Mouse (Mus musculus) liver, embryonic 14.5 days (tissue): ENCODE measurements around the gene Cog1. TPM values are rescaled to one million over a fixed set of nuclear protein-coding genes. Genes with fewer than 3 reads are reported as not detected.
A peak's percentile ranks its signal among the peaks of the same experiment; 100 is the strongest.

Experiments
- ATAC-seq: fragments of 200-750 bp; cut with Nextera tagmentation; 2 replicates; pipeline ENCODE4 v1.8.0; 2017; ENCODE audit warnings: moderate number of reproducible peaks, mild to moderate bottlenecking, moderate library complexity; ENCODE audit not compliant: insufficient read depth
- DNase-seq, 3 experiments: peaks; one replicate each; pipeline ENCODE4 v3.0.0-alpha.2; 2012 to 2013; ENCODE audit warnings: low read depth in 3 of 3, low spot score in 3 of 3
- H3K27ac ChIP-seq: fragments of 300-500 bp; sonication (generic); 2 replicates; pipeline ENCODE4 v1.5.1; 2014; ENCODE audit warnings: moderate library complexity, mild to moderate bottlenecking, control low read depth, inconsistent platforms
- H3K27me3 ChIP-seq: fragments of 300-500 bp; sonication (generic); 2 replicates; pipeline ENCODE4 v1.6.1; 2014; ENCODE audit warnings: mild to moderate bottlenecking, low read length, moderate library complexity; ENCODE audit not compliant: control insufficient read depth, insufficient read depth
- H3K36me3 ChIP-seq: fragments of 300-500 bp; sonication (generic); replicated peaks from 2 replicates; pipeline ENCODE4 v1.6.1; 2014; ENCODE audit warnings: low read depth; ENCODE audit not compliant: control insufficient read depth, insufficient read depth
- H3K4me1 ChIP-seq, 2 experiments: fragments of 200-500 bp in 1 of 2; fragments of 300-500 bp in 1 of 2; sonication (generic) in 1 of 2; replicated peaks; 2 replicates each; pipeline ENCODE4 v1.6.1; 2012 to 2014; ENCODE audit warnings: antibody characterized with exemption in 1 of 2, inconsistent platforms in 1 of 2, low read length in 1 of 2; ENCODE audit not compliant: control insufficient read depth in 2 of 2, insufficient read depth in 2 of 2
- H3K4me2 ChIP-seq: fragments of 300-500 bp; sonication (generic); 2 replicates; pipeline ENCODE4 v1.6.1; 2014; ENCODE audit warnings: low read depth, mild to moderate bottlenecking, control low read depth, moderate library complexity
- H3K4me3 ChIP-seq, 2 experiments: fragments of 200-500 bp in 1 of 2; fragments of 300-500 bp in 1 of 2; sonication (generic) in 1 of 2; 2 replicates each; pipeline ENCODE4 v1.5.1; 2012 to 2014; ENCODE audit warnings: low read depth in 2 of 2, low read length in 2 of 2, mild to moderate bottlenecking in 2 of 2, control low read depth in 1 of 2, inconsistent platforms in 1 of 2, moderate library complexity in 1 of 2; ENCODE audit not compliant: insufficient read depth in 1 of 2
- H3K9ac ChIP-seq: fragments of 300-500 bp; sonication (generic); replicated peaks from 2 replicates; pipeline ENCODE4 v1.6.1; 2014; ENCODE audit warnings: mild to moderate bottlenecking, control low read depth, moderate library complexity
- H3K9me3 ChIP-seq: fragments of 300-500 bp; sonication (generic); 2 replicates; pipeline ENCODE4 v1.6.1; 2016; ENCODE audit warnings: low read length, mixed read lengths; ENCODE audit not compliant: control insufficient read depth
- CTCF ChIP-seq: IDR thresholded peaks from 2 replicates; pipeline ENCODE4 v1.5.1; 2016; ENCODE audit warnings: antibody characterized with exemption, low read depth, control low read depth
- EP300 ChIP-seq: IDR thresholded peaks from 2 replicates; pipeline ENCODE4 v1.6.1; 2016; ENCODE audit warnings: antibody characterized with exemption, low read depth
- WGBS: fragments of 180-500 bp; shearing (Covaris S2); extraction: QIAGEN DNeasy Blood & Tissue Kit; methylation state at CpG from one replicate; pipeline ENCODE4 v1.1.7; 2014; ENCODE audit not compliant: insufficient replicate concordance; 5-methylcytosine and 5-hydroxymethylcytosine counted together
- polyA plus RNA-seq, 2 experiments: library from polyadenylated mRNA; depleted of rRNA in 1 of 2; stranded (reverse) in 1 of 2; unstranded in 1 of 2; fragments of >200 nt; fragmentation: Nextera tagmentation in 1 of 2; extraction: Ambion mirVana in 1 of 2; gene quantifications; 2 replicates each; pipeline versions ENCODE4 v1.2.1 to v1.2.3; 2012 to 2014

Cog1 gene
- polyA plus RNA-seq, 2 experiments = 9.3 to 12.9 TPM

DNA sequence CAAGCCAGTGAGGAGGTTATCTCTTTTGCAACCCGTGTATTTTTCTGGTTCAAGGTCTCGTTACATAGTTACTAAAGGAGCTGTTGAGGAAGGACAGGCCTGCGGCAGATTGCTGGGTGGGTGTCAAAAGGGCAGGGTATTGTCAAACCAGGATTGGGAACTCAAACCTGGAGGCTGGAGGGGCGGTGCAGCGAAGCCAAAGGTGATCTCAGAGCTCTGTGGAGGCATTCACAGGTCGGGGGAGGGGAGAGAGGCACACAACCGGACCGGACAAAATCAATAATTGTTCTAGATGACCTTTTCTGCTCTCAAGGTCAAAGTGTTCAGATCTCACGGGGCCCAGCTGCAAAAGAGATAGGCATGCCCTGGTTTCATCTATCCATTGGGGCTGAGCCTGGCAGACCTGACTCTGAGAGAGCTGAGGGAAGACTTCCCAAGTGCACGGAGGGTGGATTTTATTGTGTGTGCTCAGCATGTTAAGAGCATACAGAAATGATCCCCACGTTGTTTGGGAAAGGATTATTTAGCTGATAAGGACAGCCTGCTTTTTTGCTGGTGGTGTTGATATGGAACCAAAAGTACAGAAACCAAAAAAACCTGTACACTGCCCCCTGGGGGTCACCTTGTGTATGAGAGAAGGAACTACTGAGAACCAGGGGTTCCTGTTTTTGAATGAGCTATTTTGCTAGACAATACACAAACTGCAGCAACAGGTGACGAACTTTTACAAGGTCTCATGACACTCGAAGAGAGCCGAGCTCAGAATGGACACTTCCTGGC, 31.6 kb upstream of the Cog1 start:
- H3K27ac ChIP-seq = no peak overlapping the region
- 34% methylated on average over 14 of the region's 14 CpGs for WGBS
- no peaks in the 10 kb centered on the region for H3K36me3 ChIP-seq

DNA sequence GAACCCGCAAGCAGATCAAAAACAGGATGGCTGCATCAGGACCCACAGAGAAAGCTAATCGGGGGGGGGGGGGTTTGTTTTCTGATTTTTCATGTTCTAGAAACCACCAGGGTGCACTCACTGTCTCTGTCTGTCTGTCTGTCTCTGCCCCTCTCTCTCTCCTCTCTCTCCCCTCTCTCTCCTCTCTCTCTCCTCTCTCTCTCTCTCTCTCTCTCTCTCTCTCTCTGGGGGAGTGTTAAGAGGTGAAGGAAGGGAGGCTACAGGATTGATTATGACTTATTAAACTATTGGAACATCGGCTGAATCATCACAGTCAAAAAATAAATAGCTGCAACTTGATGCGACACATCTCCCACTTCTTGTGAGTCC, 30.7 kb upstream of the Cog1 start:
- DNase-seq (no peak), ATAC-seq (no peak)
- TF ChIP-seq EP300 (no peak), CTCF (no peak)
- Histone ChIP-seq H3K27ac (no peak overlapping the region), H3K36me3 (no peaks in the 10 kb centered on the region), H3K4me3 (no peak overlapping the region), H3K4me2 (peak overlapping the region; percentile 55), H3K9me3 (no peaks in the 10 kb centered on the region), H3K4me1 (peaks cover 0 to 8% of the 10 kb centered on the region in 2 experiments; a peak in 2 of 4 replicates), H3K9ac (no peak overlapping the region), H3K27me3 (peaks cover 24% of the 10 kb centered on the region)
- 32% methylated on average over 4 of the region's 4 CpGs for WGBS

More for the DNA sequence above, 31.6 kb upstream of the Cog1 start:
- Histone ChIP-seq H3K4me1 (peaks cover 0 to 8% of the 10 kb centered on the region in 2 experiments; a peak in 2 of 4 replicates), H3K27me3 (peaks cover 24% of the 10 kb centered on the region), H3K4me3 (no peak overlapping the region), H3K9ac (no peak overlapping the region), H3K4me2 (no peak overlapping the region), H3K9me3 (no peaks in the 10 kb centered on the region)
- ATAC-seq = peak; percentile 69
- TF ChIP-seq CTCF = peak; percentile 36; the same call in 1 of the 2 replicates
- TF ChIP-seq EP300 = no peak
- peak in 2 of 3 experiments; percentile 36 for DNase-seq

DNA sequence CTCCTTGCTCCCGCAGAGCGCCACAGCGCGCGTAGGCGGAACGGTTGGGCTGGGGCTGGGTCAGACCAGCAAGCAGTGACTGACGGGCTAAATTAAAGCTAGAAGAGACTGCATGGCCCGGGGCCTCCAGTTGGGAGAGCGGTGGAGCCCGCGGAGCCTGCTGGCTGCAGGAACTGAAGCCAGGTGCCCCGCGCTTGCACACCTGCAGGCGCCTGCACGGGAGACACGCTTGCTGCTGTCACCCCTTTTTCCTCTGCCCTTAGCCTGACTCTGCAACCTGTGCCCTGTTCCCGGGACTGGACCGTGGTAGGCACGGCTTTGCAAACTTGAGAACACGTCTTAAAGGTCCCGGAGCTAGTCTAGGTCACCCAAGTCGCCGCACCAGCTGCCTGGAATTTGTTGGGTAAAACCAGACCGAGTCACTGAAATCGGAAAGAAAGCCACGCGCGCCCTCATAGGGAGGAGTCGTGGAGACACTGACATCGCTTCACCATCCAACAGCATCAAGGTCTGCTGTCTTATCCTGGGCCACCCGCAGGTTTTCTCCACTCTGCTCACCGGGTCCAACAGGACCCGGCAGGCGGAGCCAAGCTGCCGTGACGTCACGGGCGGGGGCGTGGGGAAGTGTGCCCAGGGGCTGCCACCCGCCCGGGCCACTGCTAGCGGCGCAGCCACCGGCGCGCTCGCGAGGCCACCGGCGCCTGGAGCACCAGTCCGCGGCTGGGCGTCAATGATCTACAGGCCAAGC, 30.1 kb upstream of the Cog1 start, which contains the start of gene Sstr2:
Gene Sstr2 (plus strand): TSS at position 671 of the 748 bp plus-strand sequence.
- Histone ChIP-seq H3K4me2 (peak within 1 kb of the TSS; percentile 55), H3K9me3 (no peaks in the 10 kb centered on the region), H3K27ac (no peak within 1 kb of the TSS), H3K9ac (no peak within 1 kb of the TSS), H3K4me3 (peak within 1 kb of the TSS; percentile 39 to 52), H3K27me3 (peaks cover 24% of the 10 kb centered on the region), H3K36me3 (no peaks in the 10 kb centered on the region), H3K4me1 (peaks cover 0 to 8% of the 10 kb centered on the region in 2 experiments; a peak in 2 of 4 replicates)
- ATAC-seq (peak; percentile 50), DNase-seq (no peak)
- no peak for TF ChIP-seq EP300
- no peak for TF ChIP-seq CTCF
- 1% methylated on average over 54 of the region's 54 CpGs for WGBS

DNA sequence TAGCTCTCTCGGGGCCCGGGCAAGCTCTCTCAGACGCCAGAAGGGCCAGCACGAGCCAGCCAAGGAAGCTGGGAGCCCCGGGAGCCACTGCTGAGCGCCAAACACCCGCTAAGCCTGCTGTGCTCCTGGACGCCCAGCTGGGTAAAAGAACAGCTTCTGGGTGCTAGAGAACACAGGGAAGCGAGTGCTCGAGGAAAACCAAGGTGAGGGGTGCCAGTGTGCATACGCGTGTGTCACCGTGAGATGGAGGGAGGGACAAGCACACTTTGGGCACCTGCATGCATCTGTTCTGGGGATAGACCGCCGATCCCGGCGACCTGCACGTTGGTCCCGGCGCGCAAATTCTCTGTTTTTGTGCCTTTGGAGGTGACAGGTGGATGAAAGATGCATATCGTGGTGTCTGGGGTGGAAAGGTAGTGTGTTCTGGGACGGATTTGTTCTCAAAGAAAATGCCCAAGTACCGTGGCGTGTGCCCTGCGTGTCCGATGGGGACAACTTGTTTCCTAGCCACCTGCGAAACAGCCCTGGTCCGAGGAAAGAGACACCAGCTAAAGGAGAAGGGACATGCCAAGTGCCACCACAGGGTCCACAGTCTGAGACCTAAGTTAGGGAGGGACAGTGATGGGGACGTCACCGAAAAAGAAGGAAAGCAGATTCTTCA, 29.4 kb upstream of the Cog1 start:
- H3K4me2 ChIP-seq = peak overlapping the region; percentile 55
- 4% methylated on average over 31 of the region's 31 CpGs for WGBS
- no peaks in the 10 kb centered on the region for H3K9me3 ChIP-seq
- H3K27ac ChIP-seq = no peak overlapping the region
- peaks cover 0 to 8% of the 10 kb centered on the region in 2 experiments; a peak in 2 of 4 replicates for H3K4me1 ChIP-seq
- H3K9ac ChIP-seq = no peak overlapping the region
- H3K36me3 ChIP-seq = no peaks in the 10 kb centered on the region
- ATAC-seq = no peak
- peak overlapping the region; percentile 39 to 52 for H3K4me3 ChIP-seq
- TF ChIP-seq EP300 (no peak), CTCF (no peak)
- DNase-seq = no peak
- peaks cover 24% of the 10 kb centered on the region for H3K27me3 ChIP-seq
